Mouse (Mus musculus): ENCODE data around the gene Tpm4.

Tpm4 gene

GRCm38 (mm10) chr8:72189417-72190214, 54.8 kb downstream of the Tpm4 start, which contains the start of gene Hsh2d:
Gene Hsh2d (plus strand): TSS chr8:72189638.
- DNase-seq (ENCODE audit: low read depth, low spot score): peak; percentile 13

GRCm38 (mm10) chr8:72190215-72190539, 55.4 kb downstream of the Tpm4 start:
- DNase-seq (ENCODE audit: low read depth, low spot score): no peak

GRCm38 (mm10) chr8:72192065-72192464, 57.3 kb downstream of the Tpm4 start:
- DNase-seq (ENCODE audit: low read depth, low spot score): no peak

- DNase-seq (ENCODE audit: low read depth, low spot score): no peak
Measured at GRCm38 (mm10) chr8:72197997-72198396, 63.2 kb downstream of the Tpm4 start.

All from 3T3-L1 (cell line).